Mouse (Mus musculus): ENCODE measurements around the gene Tapbp. TPM values are rescaled to one million over a fixed set of nuclear protein-coding genes. Genes with fewer than 3 reads are reported as not detected.
A peak's percentile ranks its signal among the peaks of the same experiment; 100 is the strongest.

The Tapbp gene
- polyA plus RNA-seq, 1 experiment = 50.6 TPM

- Histone ChIP-seq H3K4me2 (ENCODE audit: low read depth) (no peak overlapping the region), H3ac (ENCODE audit: control insufficient read depth, insufficient read length) (no peak overlapping the region), H3K4me3 (no peak overlapping the region), H3K79me2 (ENCODE audit: control insufficient read depth, insufficient read depth) (peaks cover 13% of the 10 kb centered on the region), H3K36me3 (ENCODE audit: control insufficient read depth, insufficient read depth) (no peaks in the 10 kb centered on the region), H3K27me3 (ENCODE audit: control insufficient read depth, insufficient read depth, insufficient read length) (no peaks in the 10 kb centered on the region)
- no peak for TF ChIP-seq POLR2A (IDR thresholded peaks at IDR 0.05; ENCODE audit: insufficient read length, low read depth)
- TF ChIP-seq TCF3 (IDR thresholded peaks at IDR 0.05; ENCODE audit: insufficient read length, low read depth) = no peak
- no peak for TF ChIP-seq MYOG (IDR thresholded peaks at IDR 0.05; ENCODE audit: control insufficient read depth in 1 of 3, insufficient read depth in 1 of 3, insufficient read length in 2 of 3, low read depth in 2 of 3)
- no peak for TF ChIP-seq E2F4 (IDR thresholded peaks at IDR 0.05; ENCODE audit: insufficient read depth)
- TF ChIP-seq REST (IDR thresholded peaks at IDR 0.05; ENCODE audit: insufficient read depth, insufficient read length) = no peak
- TF ChIP-seq POLR2AphosphoS2 (IDR thresholded peaks at IDR 0.05; ENCODE audit: insufficient read length, low read depth) = no peak
These were observed 19.8 kb downstream of the Tapbp start for GRCm38 (mm10) chr17:33935422-33936055.

GRCm38 (mm10) chr17:33936993-33937392 is 21.3 kb downstream of the Tapbp start:
- H3ac ChIP-seq (ENCODE audit: control insufficient read depth, insufficient read length) = no peak overlapping the region
- H3K4me2 ChIP-seq (ENCODE audit: low read depth) = no peak overlapping the region
- H3K36me3 ChIP-seq (ENCODE audit: control insufficient read depth, insufficient read depth) = no peaks in the 10 kb centered on the region
- H3K79me2 ChIP-seq (ENCODE audit: control insufficient read depth, insufficient read depth) = peaks cover 23% of the 10 kb centered on the region
- no peaks in the 10 kb centered on the region for H3K27me3 ChIP-seq (ENCODE audit: control insufficient read depth, insufficient read depth, insufficient read length)
- no peak overlapping the region for H3K4me3 ChIP-seq
- TF ChIP-seq TCF3 (IDR thresholded peaks at IDR 0.05; ENCODE audit: insufficient read length, low read depth) = no peak
- no peak for TF ChIP-seq MYOG (IDR thresholded peaks at IDR 0.05; ENCODE audit: control insufficient read depth in 1 of 3, insufficient read depth in 1 of 3, insufficient read length in 2 of 3, low read depth in 2 of 3)
- TF ChIP-seq MYOD1 (IDR thresholded peaks at IDR 0.05; ENCODE audit: control insufficient read depth in 1 of 3, insufficient read length in 2 of 3, low read depth in 2 of 3) = no peak
- no peak for TF ChIP-seq POLR2A (IDR thresholded peaks at IDR 0.05; ENCODE audit: insufficient read length, low read depth)
- TF ChIP-seq SRF (IDR thresholded peaks at IDR 0.05; ENCODE audit: control insufficient read depth, insufficient read length, low read depth) = no peak
- no peak for TF ChIP-seq CEBPB (IDR thresholded peaks at IDR 0.05; ENCODE audit: insufficient read depth, poor library complexity, severe bottlenecking)
- TF ChIP-seq TCF12 (IDR thresholded peaks at IDR 0.05; ENCODE audit: insufficient read depth, poor library complexity, severe bottlenecking) = no peak
- TF ChIP-seq REST (IDR thresholded peaks at IDR 0.05; ENCODE audit: insufficient read depth, insufficient read length) = no peak
- no peak for TF ChIP-seq E2F4 (IDR thresholded peaks at IDR 0.05; ENCODE audit: insufficient read depth)
- TF ChIP-seq USF1 (IDR thresholded peaks at IDR 0.05; ENCODE audit: low read depth) = no peak
- no peak for TF ChIP-seq MAX (IDR thresholded peaks at IDR 0.05; ENCODE audit: low read depth)
- TF ChIP-seq POLR2AphosphoS2 (IDR thresholded peaks at IDR 0.05; ENCODE audit: insufficient read length, low read depth) = no peak

- H3K79me2 ChIP-seq (ENCODE audit: control insufficient read depth, insufficient read depth) = peaks cover 23% of the 10 kb centered on the region
- peak overlapping the region; percentile 86 for H3K4me2 ChIP-seq (ENCODE audit: low read depth)
- peak overlapping the region; percentile 81 for H3K4me3 ChIP-seq
- no peaks in the 10 kb centered on the region for H3K27me3 ChIP-seq (ENCODE audit: control insufficient read depth, insufficient read depth, insufficient read length)
- TF ChIP-seq MAX (IDR thresholded peaks at IDR 0.05; ENCODE audit: low read depth) = no peak
- H3ac ChIP-seq (ENCODE audit: control insufficient read depth, insufficient read length) = no peak overlapping the region
- H3K36me3 ChIP-seq (ENCODE audit: control insufficient read depth, insufficient read depth) = no peaks in the 10 kb centered on the region
These were observed 23.1 kb downstream of the Tapbp start for GRCm38 (mm10) chr17:33938783-33939182.

- Histone ChIP-seq H3K27me3 (ENCODE audit: control insufficient read depth, insufficient read depth, insufficient read length) (no peaks in the 10 kb centered on the region), H3ac (ENCODE audit: control insufficient read depth, insufficient read length) (peak within 1 kb of the TSS; percentile 24), H3K4me3 (peak within 1 kb of the TSS; percentile 81), H3K4me2 (ENCODE audit: low read depth) (peak within 1 kb of the TSS; percentile 87), H3K36me3 (ENCODE audit: control insufficient read depth, insufficient read depth) (no peaks in the 10 kb centered on the region), H3K79me2 (ENCODE audit: control insufficient read depth, insufficient read depth) (peaks cover 23% of the 10 kb centered on the region)
- TF ChIP-seq E2F4 (IDR thresholded peaks at IDR 0.05; ENCODE audit: insufficient read depth) = peak; percentile 70
- TF ChIP-seq POLR2AphosphoS2 (IDR thresholded peaks at IDR 0.05; ENCODE audit: insufficient read length, low read depth) = peak; percentile 25
- no peak for TF ChIP-seq SRF (IDR thresholded peaks at IDR 0.05; ENCODE audit: control insufficient read depth, insufficient read length, low read depth)
- TF ChIP-seq MAX (IDR thresholded peaks at IDR 0.05; ENCODE audit: low read depth) = peak; percentile 68
- TF ChIP-seq POLR2A (IDR thresholded peaks at IDR 0.05; ENCODE audit: insufficient read length, low read depth) = peak; percentile 47
These were observed 24.6 kb downstream of the Tapbp start, which contains the start of the genes Pfdn6 and Wdr46 for GRCm38 (mm10) chr17:33940206-33940805. Gene Pfdn6 (minus strand): TSS chr17:33940343. Gene Wdr46 (plus strand): TSS chr17:33940660.

- Histone ChIP-seq H3ac (ENCODE audit: control insufficient read depth, insufficient read length) (peak overlapping the region; percentile 24), H3K79me2 (ENCODE audit: control insufficient read depth, insufficient read depth) (peaks cover 23% of the 10 kb centered on the region), H3K4me2 (ENCODE audit: low read depth) (peak overlapping the region; percentile 87), H3K27me3 (ENCODE audit: control insufficient read depth, insufficient read depth, insufficient read length) (no peaks in the 10 kb centered on the region), H3K4me3 (peak overlapping the region; percentile 81), H3K36me3 (ENCODE audit: control insufficient read depth, insufficient read depth) (no peaks in the 10 kb centered on the region)
- TF ChIP-seq TCF3 (IDR thresholded peaks at IDR 0.05; ENCODE audit: insufficient read length, low read depth) (no peak), POLR2AphosphoS2 (IDR thresholded peaks at IDR 0.05; ENCODE audit: insufficient read length, low read depth) (no peak), USF1 (IDR thresholded peaks at IDR 0.05; ENCODE audit: low read depth) (no peak)
These were observed 25.3 kb downstream of the Tapbp start for GRCm38 (mm10) chr17:33940981-33941380.
